Mouse (Mus musculus) hindbrain, embryonic 10.5 days (tissue): ENCODE data around the gene Stab1. TPM values are rescaled to one million over a fixed set of nuclear protein-coding genes. Genes with fewer than 3 reads are reported as not detected.

Experiments
- DNase-seq: peaks from one replicate; pipeline ENCODE4 v3.0.0-alpha.2; 2017; ENCODE audit warnings: low spot score
- H3K27ac ChIP-seq: fragments of 300-500 bp; sonication (generic); 2 replicates; pipeline ENCODE4 v1.5.1; 2016; ENCODE audit warnings: mild to moderate bottlenecking, moderate library complexity
- H3K27me3 ChIP-seq: fragments of 300-500 bp; sonication (generic); 2 replicates; pipeline ENCODE4 v1.6.1; 2016; ENCODE audit warnings: mild to moderate bottlenecking; ENCODE audit not compliant: poor library complexity, insufficient read depth, severe bottlenecking
- H3K36me3 ChIP-seq: fragments of 300-500 bp; sonication (generic); 2 replicates; pipeline ENCODE4 v1.6.1; 2016; ENCODE audit warnings: mild to moderate bottlenecking, moderate library complexity
- H3K4me1 ChIP-seq: fragments of 300-500 bp; sonication (generic); replicated peaks from 2 replicates; pipeline ENCODE4 v1.6.1; 2016; ENCODE audit warnings: mild to moderate bottlenecking
- H3K4me3 ChIP-seq: fragments of 300-500 bp; sonication (generic); 2 replicates; pipeline ENCODE4 v1.5.1; 2016; ENCODE audit warnings: mild to moderate bottlenecking, moderate library complexity
- H3K9me3 ChIP-seq: fragments of 300-500 bp; sonication (generic); 2 replicates; pipeline ENCODE4 v1.6.1; 2016; ENCODE audit warnings: mild to moderate bottlenecking, moderate library complexity
- WGBS: fragments of 180-500 bp; shearing (Covaris S2); methylation state at CpG from one replicate; pipeline ENCODE4 v1.1.7; 2016; 5-methylcytosine and 5-hydroxymethylcytosine counted together
- polyA plus RNA-seq: library from polyadenylated mRNA; unstranded; fragments of >200 nt; fragmentation: Nextera tagmentation; extraction: Ambion mirVana; gene quantifications from 2 replicates; pipeline ENCODE4 v1.2.1, GENCODE M21; 2016

Gene Stab1
- polyA plus RNA-seq, 1 experiment from 2014 or later = 25.7 TPM

- Histone ChIP-seq H3K27ac (peak overlapping the region; percentile 98), H3K27me3 (peaks cover 5% of the 10 kb centered on the region; the same call in 1 of the 2 replicates), H3K36me3 (peaks cover 46% of the 10 kb centered on the region), H3K4me3 (peak overlapping the region; percentile 89), H3K4me1 (peaks cover 29% of the 10 kb centered on the region), H3K9me3 (no peaks in the 10 kb centered on the region)
- peak; percentile 68 for DNase-seq
- 2% methylated on average over 39 of the region's 39 CpGs for WGBS
These were observed 37.4 kb upstream of the Stab1 start for GRCm38 (mm10) chr14:31205562-31206467.

GRCm38 (mm10) chr14:31205244-31205561 lies 36.8 kb upstream of the Stab1 start:
- 40% methylated on average over 8 of the region's 8 CpGs for WGBS
- peaks cover 52% of the 10 kb centered on the region for H3K36me3 ChIP-seq
- H3K27me3 ChIP-seq = peaks cover 5% of the 10 kb centered on the region; the same call in 1 of the 2 replicates
- H3K4me1 ChIP-seq = peaks cover 29% of the 10 kb centered on the region
- H3K4me3 ChIP-seq = peak overlapping the region; percentile 89
- no peaks in the 10 kb centered on the region for H3K9me3 ChIP-seq
- H3K27ac ChIP-seq = peak overlapping the region; percentile 98
- DNase-seq = no peak

GRCm38 (mm10) chr14:31204844-31205243 lies 36.4 kb upstream of the Stab1 start:
- Histone ChIP-seq H3K4me1 (peaks cover 29% of the 10 kb centered on the region), H3K27me3 (peaks cover 5% of the 10 kb centered on the region; the same call in 1 of the 2 replicates), H3K4me3 (peak overlapping the region; percentile 89), H3K36me3 (peaks cover 56% of the 10 kb centered on the region), H3K27ac (peak overlapping the region; percentile 98), H3K9me3 (no peaks in the 10 kb centered on the region)
- DNase-seq = no peak
- WGBS = 87% methylated on average over 4 of the region's 4 CpGs

GRCm38 (mm10) chr14:31200038-31200437 lies 31.6 kb upstream of the Stab1 start:
- H3K4me1 ChIP-seq = peaks cover 12% of the 10 kb centered on the region
- peaks cover 100% of the 10 kb centered on the region for H3K36me3 ChIP-seq
- H3K27me3 ChIP-seq = no peaks in the 10 kb centered on the region
- H3K4me3 ChIP-seq = no peak overlapping the region
- DNase-seq = no peak
- no peak overlapping the region for H3K27ac ChIP-seq
- H3K9me3 ChIP-seq = no peaks in the 10 kb centered on the region
- WGBS = 90% methylated on average over 3 of the region's 3 CpGs

GRCm38 (mm10) chr14:31199599-31199998 lies 31.2 kb upstream of the Stab1 start:
- 96% methylated on average over 7 of the region's 7 CpGs for WGBS
- Histone ChIP-seq H3K9me3 (no peaks in the 10 kb centered on the region), H3K27ac (no peak overlapping the region), H3K4me1 (peaks cover 8% of the 10 kb centered on the region), H3K27me3 (no peaks in the 10 kb centered on the region), H3K36me3 (peaks cover 100% of the 10 kb centered on the region), H3K4me3 (no peak overlapping the region)
- DNase-seq = no peak

- H3K4me1 ChIP-seq = no peaks in the 10 kb centered on the region; the same call in 1 of the 2 replicates
- no peaks in the 10 kb centered on the region for H3K27me3 ChIP-seq
- H3K9me3 ChIP-seq = no peaks in the 10 kb centered on the region
- H3K27ac ChIP-seq = no peak overlapping the region
- WGBS = 79% methylated on average over 16 of the region's 16 CpGs
- peaks cover 100% of the 10 kb centered on the region for H3K36me3 ChIP-seq
- no peak for DNase-seq
- H3K4me3 ChIP-seq = no peak overlapping the region
These were observed 29.4 kb upstream of the Stab1 start for GRCm38 (mm10) chr14:31197547-31198516.

GRCm38 (mm10) chr14:31195968-31196367 lies 27.5 kb upstream of the Stab1 start:
- H3K36me3 ChIP-seq = peaks cover 100% of the 10 kb centered on the region
- H3K27ac ChIP-seq = no peak overlapping the region
- H3K27me3 ChIP-seq = no peaks in the 10 kb centered on the region
- no peaks in the 10 kb centered on the region; the same call in 1 of the 2 replicates for H3K4me1 ChIP-seq
- H3K4me3 ChIP-seq = no peak overlapping the region
- no peak for DNase-seq
- H3K9me3 ChIP-seq = no peaks in the 10 kb centered on the region

GRCm38 (mm10) chr14:31195521-31195920 lies 27.1 kb upstream of the Stab1 start:
- no peak for DNase-seq
- Histone ChIP-seq H3K4me1 (no peaks in the 10 kb centered on the region; the same call in 1 of the 2 replicates), H3K4me3 (no peak overlapping the region), H3K27me3 (no peaks in the 10 kb centered on the region), H3K9me3 (no peaks in the 10 kb centered on the region), H3K27ac (no peak overlapping the region), H3K36me3 (peaks cover 100% of the 10 kb centered on the region)
- WGBS = 96% methylated on average over 4 of the region's 4 CpGs

- Histone ChIP-seq H3K4me1 (no peaks in the 10 kb centered on the region; the same call in 1 of the 2 replicates), H3K27ac (no peak overlapping the region), H3K9me3 (no peaks in the 10 kb centered on the region), H3K36me3 (peaks cover 100% of the 10 kb centered on the region), H3K27me3 (no peaks in the 10 kb centered on the region), H3K4me3 (no peak overlapping the region)
- no peak for DNase-seq
- 90% methylated on average over 14 of the region's 14 CpGs for WGBS
These were observed 26.6 kb upstream of the Stab1 start for GRCm38 (mm10) chr14:31194891-31195513.

- no peak for DNase-seq
- no peaks in the 10 kb centered on the region for H3K9me3 ChIP-seq
- H3K27ac ChIP-seq = no peak overlapping the region
- H3K4me1 ChIP-seq = no peaks in the 10 kb centered on the region; the same call in 1 of the 2 replicates
- peaks cover 100% of the 10 kb centered on the region for H3K36me3 ChIP-seq
- 95% methylated on average over 2 of the region's 2 CpGs for WGBS
- H3K27me3 ChIP-seq = no peaks in the 10 kb centered on the region
- no peak overlapping the region for H3K4me3 ChIP-seq
These were observed 26.0 kb upstream of the Stab1 start for GRCm38 (mm10) chr14:31194441-31194840.

- no peaks in the 10 kb centered on the region for H3K27me3 ChIP-seq
- H3K4me1 ChIP-seq = no peaks in the 10 kb centered on the region; the same call in 1 of the 2 replicates
- H3K36me3 ChIP-seq = peaks cover 100% of the 10 kb centered on the region
- H3K27ac ChIP-seq = no peak overlapping the region
- no peaks in the 10 kb centered on the region for H3K9me3 ChIP-seq
- H3K4me3 ChIP-seq = no peak overlapping the region
- 91% methylated on average over 7 of the region's 7 CpGs for WGBS
- no peak for DNase-seq
These were observed 25.4 kb upstream of the Stab1 start for GRCm38 (mm10) chr14:31193791-31194190.

- Histone ChIP-seq H3K27me3 (no peaks in the 10 kb centered on the region), H3K4me3 (no peak overlapping the region), H3K36me3 (peaks cover 100% of the 10 kb centered on the region), H3K9me3 (no peaks in the 10 kb centered on the region), H3K4me1 (no peaks in the 10 kb centered on the region), H3K27ac (no peak overlapping the region)
- no peak for DNase-seq
- 92% methylated on average over 2 of the region's 2 CpGs for WGBS
These were observed 23.5 kb upstream of the Stab1 start for GRCm38 (mm10) chr14:31191936-31192335.
